Mouse (Mus musculus) heart, postnatal 10 days (tissue): ENCODE data around the gene Nsa2. TPM values are rescaled to one million over a fixed set of nuclear protein-coding genes. Genes with fewer than 3 reads are reported as not detected.

Source experiments
- DNase-seq, 2 experiments: peaks; one replicate each; pipeline ENCODE4 v3.0.0; 2021
- intact Hi-C: fragments of 180-260 bp; cut with DNase I; formaldehyde crosslinking; loops from one replicate; pipeline ENCODE4 v1.15.1; 2025
- total RNA-seq, 2 experiments: library from RNA; stranded (reverse); gene quantifications; 2 replicates each; pipeline ENCODE4 v1.2.3; 2021

The Nsa2 gene
- total RNA-seq, 2 experiments from 2014 or later = 62.7 to 65.3 TPM

GRCm38 (mm10) chr13:97088183-97088582, 49.6 kb downstream of the Nsa2 start:
- no peak for DNase-seq
- intact Hi-C loops = no loop called here

GRCm38 (mm10) chr13:97087421-97087820, 50.3 kb downstream of the Nsa2 start:
- no peak for DNase-seq
- intact Hi-C loops = no loop called here

GRCm38 (mm10) chr13:97086316-97086715, 51.4 kb downstream of the Nsa2 start:
- intact Hi-C loops = no loop called here
- no peak for DNase-seq

GRCm38 (mm10) chr13:97082432-97082831, 55.3 kb downstream of the Nsa2 start:
- DNase-seq = no peak
- intact Hi-C loops = no loop called here

GRCm38 (mm10) chr13:97080615-97081014, 57.1 kb downstream of the Nsa2 start:
- DNase-seq = no peak
- intact Hi-C loops = no loop called here

- no peak for DNase-seq
- intact Hi-C loops = no loop called here
Measured at GRCm38 (mm10) chr13:97080201-97080600, 57.5 kb downstream of the Nsa2 start.

Other genes with a start within 250 kb of the Nsa2 start
- under 1 TPM; 0.30 to 0.36 TPM for gene Gcnt4, start 213.2 kb downstream of the Nsa2 start, total RNA-seq
- not detected for gene 1700029F12Rik, start 103.6 kb downstream of the Nsa2 start, total RNA-seq
- under 1 TPM; 0.87 to 0.89 TPM for gene Fam169a, start 70.7 kb downstream of the Nsa2 start, total RNA-seq
- 10 to 100 TPM in 1 of 2 experiments, under 1 TPM in 1; 0.48 to 14.0 TPM for gene Gm6169, start 38.7 kb downstream of the Nsa2 start, total RNA-seq
- gene Gfm2, start within 50 bp of the Nsa2 start, total RNA-seq = 10 to 100 TPM; 37.9 to 42.5 TPM
- gene Hexb, start 60.4 kb upstream of the Nsa2 start, total RNA-seq = 10 to 100 TPM; 24.3 to 29.8 TPM
- gene Enc1, start 103.2 kb upstream of the Nsa2 start, total RNA-seq = 10 to 100 TPM; 11.8 to 16.2 TPM